Mouse (Mus musculus) C2C12 (cell line): Measurements from ENCODE around the gene 9430038I01Rik.

Experiments used
- CEBPB ChIP-seq: IDR thresholded peaks from one replicate; pipeline ENCODE4 v1.6.1; 2011; ENCODE audit warnings: low read depth, mild to moderate bottlenecking, control low read depth, moderate library complexity
- CTCF ChIP-seq: IDR thresholded peaks from one replicate; pipeline ENCODE4 v1.5.1; 2011; ENCODE audit not compliant: control insufficient read depth, insufficient read depth, insufficient read length

GRCm38 (mm10) chr7:137407428-137408058 is 3.0 kb downstream of the 9430038I01Rik start:
- TF ChIP-seq CTCF: no peak
- TF ChIP-seq CEBPB: no peak
